In the genomic region with DNA sequence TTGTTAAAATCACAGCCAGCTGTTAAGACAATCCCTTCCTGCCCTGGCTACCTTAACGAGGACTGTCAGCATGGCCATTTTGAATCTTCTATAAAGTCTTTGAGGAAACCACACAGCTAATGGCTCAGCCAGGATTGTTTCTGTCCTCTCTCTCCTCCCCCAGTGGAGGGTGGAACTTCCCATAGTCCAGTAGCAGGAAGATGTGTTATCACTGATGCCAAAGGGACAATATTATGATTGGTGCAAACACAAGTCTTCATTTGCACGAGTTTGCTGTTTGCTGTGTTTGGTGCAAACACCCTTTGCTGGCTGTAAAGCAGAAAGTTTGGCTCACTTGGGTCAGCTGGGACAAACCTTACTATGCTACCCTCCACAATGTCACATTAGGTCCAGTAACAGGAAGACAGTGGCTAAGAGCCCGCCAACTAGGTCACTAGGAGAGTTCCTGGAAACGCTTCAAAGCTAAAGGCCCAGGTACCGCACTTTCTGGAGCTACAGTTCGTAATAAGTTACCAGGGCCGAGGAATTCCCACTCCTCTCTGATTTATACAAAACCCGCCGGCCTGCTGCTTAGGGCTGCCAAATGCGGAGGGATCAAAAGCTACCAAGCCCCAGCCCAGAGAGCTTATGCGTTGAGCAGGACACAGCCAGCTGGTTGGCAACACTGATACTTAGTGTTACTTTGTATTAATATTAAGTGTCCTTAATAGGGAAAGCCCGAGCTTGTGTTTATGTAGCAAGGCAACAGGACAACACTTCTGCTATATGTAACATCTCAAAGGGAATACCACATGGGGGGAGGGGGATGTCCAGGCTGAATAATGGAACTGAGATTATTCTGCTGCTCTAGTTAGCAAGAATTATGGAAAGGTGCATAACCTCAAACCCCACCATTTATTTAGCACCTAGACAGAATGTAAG, we compare ENCODE assay signal across 8 mouse cellular contexts. TPM values are rescaled to one million over a fixed set of nuclear protein-coding genes. Genes with fewer than 3 reads are reported as not detected.
A peak's percentile ranks its signal among the peaks of the same experiment; 100 is the strongest.
DNase-seq lines count a peak whose midpoint lies in the region; ATAC-seq and TF ChIP-seq lines count a peak whose summit lies in the region.

No protein-coding gene starts in this region.

- no peak for TF ChIP-seq CTCF in bone marrow, adult 2 months (IDR thresholded peaks at IDR 0.05; ENCODE audit: control insufficient read depth, insufficient read depth, low read length)

- H3K9ac ChIP-seq in hindbrain, embryonic 11.5 days (ENCODE audit: low read depth, low read length), result peak overlapping the region; percentile 58
- peak overlapping the region; percentile 97 for H3K9ac ChIP-seq in liver, embryonic 13.5 days

- ATAC-seq in hindbrain, embryonic 11.5 days (ENCODE audit: low FRiP score), result no peak; the same call in 1 of the 2 replicates
- ATAC-seq in liver, embryonic 13.5 days (ENCODE audit: low read depth), result no peak

- intact Hi-C loops in heart, postnatal 36 days (cut with DNase I), result loop anchor here (10.0 kb wide), 1 partner anchor 346 kb away; a partner anchor contains a TSS
- intact Hi-C loops in left cerebral cortex, postnatal 14 days (cut with DNase I), result no loop called here

- peak overlapping the region; percentile 100 for H3K27ac ChIP-seq in heart, embryonic 10.5 days
- H3K27ac ChIP-seq in bone marrow, adult 2 months (ENCODE audit: control insufficient read depth, insufficient read depth, low read depth, low read length, poor library complexity), result peak overlapping the region; percentile 98; the same call in 1 of the 2 replicates
- H3K27ac ChIP-seq in hindbrain, embryonic 11.5 days (ENCODE audit: low read depth, low read length), result peak overlapping the region; percentile 98
- H3K27ac ChIP-seq in liver, embryonic 13.5 days, result peak overlapping the region; percentile 95

- WGBS in heart, embryonic 10.5 days, result 31% methylated on average over 12 of the region's 12 CpGs
- 49% methylated on average over 12 of the region's 12 CpGs for WGBS in bone marrow, adult 2 months
- WGBS in hindbrain, embryonic 11.5 days, result 34% methylated on average over 12 of the region's 12 CpGs
- WGBS in liver, embryonic 13.5 days (ENCODE audit: insufficient replicate concordance), result 34% methylated on average over 12 of the region's 12 CpGs

- peaks cover 28% of the 10 kb centered on the region for H3K36me3 ChIP-seq in heart, embryonic 10.5 days
- H3K36me3 ChIP-seq in hindbrain, embryonic 11.5 days (ENCODE audit: control insufficient read depth, insufficient read depth, low read length), result peaks cover 18% of the 10 kb centered on the region
- H3K36me3 ChIP-seq in liver, embryonic 13.5 days, result peaks cover 28% of the 10 kb centered on the region

- H3K4me1 ChIP-seq in heart, embryonic 10.5 days, result peaks cover 46% of the 10 kb centered on the region
- H3K4me1 ChIP-seq in bone marrow, adult 2 months (ENCODE audit: control insufficient read depth, insufficient read depth, low read length), result peaks cover 5% of the 10 kb centered on the region; the same call in 1 of the 2 replicates
- peaks cover 23% of the 10 kb centered on the region for H3K4me1 ChIP-seq in hindbrain, embryonic 11.5 days (replicated peaks; ENCODE audit: control insufficient read depth, insufficient read depth, low read length)
- H3K4me1 ChIP-seq in liver, embryonic 13.5 days (replicated peaks), result peaks cover 52% of the 10 kb centered on the region

- DNase-seq in heart, embryonic 10.5 days (ENCODE audit: low spot score), result no peak
- no peak for DNase-seq in heart, postnatal 36 days
- DNase-seq in hindbrain, embryonic 11.5 days (ENCODE audit: low spot score), result no peak
- DNase-seq in liver, embryonic 13.5 days, result no peak
- no peak for DNase-seq in retina, postnatal 1 day
- no peak for DNase-seq in left cerebral cortex, postnatal 14 days (ENCODE audit: low spot score in 2 of 2)
- DNase-seq in layer of hippocampus, adult 9-11 months, result no peak

- no peaks in the 10 kb centered on the region for H3K9me3 ChIP-seq in heart, embryonic 10.5 days
- H3K9me3 ChIP-seq in hindbrain, embryonic 11.5 days (ENCODE audit: control insufficient read depth, low read length), result no peaks in the 10 kb centered on the region
- H3K9me3 ChIP-seq in liver, embryonic 13.5 days (replicated peaks), result no peaks in the 10 kb centered on the region

- H3K4me3 ChIP-seq in heart, embryonic 10.5 days, result peak overlapping the region; percentile 76
- H3K4me3 ChIP-seq in bone marrow, adult 2 months (replicated peaks; ENCODE audit: control insufficient read depth, low read depth, low read length), result peak overlapping the region; percentile 67
- peak overlapping the region; percentile 97 for H3K4me3 ChIP-seq in hindbrain, embryonic 11.5 days (ENCODE audit: low read depth, low read length)
- peak overlapping the region; percentile 92 for H3K4me3 ChIP-seq in liver, embryonic 13.5 days (replicated peaks)

- peak overlapping the region; percentile 71 for H3K4me2 ChIP-seq in hindbrain, embryonic 11.5 days (replicated peaks; ENCODE audit: low read depth, low read length)
- H3K4me2 ChIP-seq in liver, embryonic 13.5 days, result peak overlapping the region; percentile 97

- no peak for TF ChIP-seq POLR2A in bone marrow, adult 2 months (IDR thresholded peaks at IDR 0.05; ENCODE audit: borderline replicate concordance, control insufficient read depth, low read depth, low read length)

- no peaks in the 10 kb centered on the region for H3K27me3 ChIP-seq in heart, embryonic 10.5 days (ENCODE audit: insufficient read depth, poor library complexity, severe bottlenecking)
- no peaks in the 10 kb centered on the region for H3K27me3 ChIP-seq in hindbrain, embryonic 11.5 days (ENCODE audit: control insufficient read depth, insufficient read depth, low read length)
- no peaks in the 10 kb centered on the region for H3K27me3 ChIP-seq in liver, embryonic 13.5 days

RNA-seq across cellular contexts. Expression of a gene that starts 0.9 kb away (rescaled TPM):
- polyA plus RNA-seq in heart, embryonic 10.5 days (2016; fragmentation: Nextera tagmentation; extraction: Ambion mirVana), result 367 and 489 TPM in 2 replicates
- 10 to 100 TPM; 83.3 to 97.3 TPM for total RNA-seq in heart, postnatal 36 days (2021)
- 275 and 374 TPM in 2 replicates for polyA plus RNA-seq in bone marrow, adult 2 months (2011; ENCODE audit: insufficient read depth, insufficient read length, low replicate concordance, missing spikeins)
- polyA plus RNA-seq in hindbrain, embryonic 11.5 days (2014; fragmentation: Nextera tagmentation; extraction: Ambion mirVana), result 633 and 640 TPM in 2 replicates
- 208 and 220 TPM in 2 replicates for polyA plus RNA-seq in liver, embryonic 13.5 days (2015; fragmentation: Nextera tagmentation; extraction: Ambion mirVana)
- 100 to 1,000 TPM; 221 to 230 TPM for total RNA-seq in left cerebral cortex, postnatal 14 days (2021)

RNA-seq across cellular contexts. Expression of a gene that starts 5.1 kb away (rescaled TPM):
- 8.4 and 10.4 TPM in 2 replicates for polyA plus RNA-seq in heart, embryonic 10.5 days (2016; fragmentation: Nextera tagmentation; extraction: Ambion mirVana)
- total RNA-seq in heart, postnatal 36 days (2021), result 1 to 10 TPM; 8.0 to 8.5 TPM
- 9.9 and 24.9 TPM in 2 replicates for polyA plus RNA-seq in bone marrow, adult 2 months (2011; ENCODE audit: insufficient read depth, insufficient read length, low replicate concordance, missing spikeins)
- 2.3 and 3.7 TPM in 2 replicates for polyA plus RNA-seq in hindbrain, embryonic 11.5 days (2014; fragmentation: Nextera tagmentation; extraction: Ambion mirVana)
- 3.9 and 4.4 TPM in 2 replicates for polyA plus RNA-seq in liver, embryonic 13.5 days (2015; fragmentation: Nextera tagmentation; extraction: Ambion mirVana)
- total RNA-seq in left cerebral cortex, postnatal 14 days (2021), result 10 to 100 TPM; 12.2 to 14.3 TPM

RNA-seq across cellular contexts. Expression of a gene that starts 7.2 kb away (rescaled TPM):
- 6.5 and 10.1 TPM in 2 replicates for polyA plus RNA-seq in heart, embryonic 10.5 days (2016; fragmentation: Nextera tagmentation; extraction: Ambion mirVana)
- 1 to 10 TPM; 2.0 to 2.6 TPM for total RNA-seq in heart, postnatal 36 days (2021)
- 4.1 and 9.9 TPM in 2 replicates for polyA plus RNA-seq in bone marrow, adult 2 months (2011; ENCODE audit: insufficient read depth, insufficient read length, low replicate concordance, missing spikeins)
- polyA plus RNA-seq in hindbrain, embryonic 11.5 days (2014; fragmentation: Nextera tagmentation; extraction: Ambion mirVana), result 14.7 and 16.8 TPM in 2 replicates
- polyA plus RNA-seq in liver, embryonic 13.5 days (2015; fragmentation: Nextera tagmentation; extraction: Ambion mirVana), result 0.76 and 1.3 TPM in 2 replicates
- total RNA-seq in left cerebral cortex, postnatal 14 days (2021), result 100 to 1,000 TPM; 454 to 455 TPM

RNA-seq across cellular contexts. Expression of a gene that starts 20.0 kb away (rescaled TPM):
- polyA plus RNA-seq in heart, embryonic 10.5 days (2016; fragmentation: Nextera tagmentation; extraction: Ambion mirVana), result 0.30 TPM in 1 of 2 replicates, not detected in the other
- not detected for total RNA-seq in heart, postnatal 36 days (2021)
- not detected in 2 replicates for polyA plus RNA-seq in bone marrow, adult 2 months (2011; ENCODE audit: insufficient read depth, insufficient read length, low replicate concordance, missing spikeins)
- 0.36 and 0.43 TPM in 2 replicates for polyA plus RNA-seq in hindbrain, embryonic 11.5 days (2014; fragmentation: Nextera tagmentation; extraction: Ambion mirVana)
- 0.36 TPM in 1 of 2 replicates, not detected in the other for polyA plus RNA-seq in liver, embryonic 13.5 days (2015; fragmentation: Nextera tagmentation; extraction: Ambion mirVana)
- total RNA-seq in left cerebral cortex, postnatal 14 days (2021), result not detected

RNA-seq across cellular contexts. Expression of a gene that starts 21.9 kb away (rescaled TPM):
- 22.5 and 25.0 TPM in 2 replicates for polyA plus RNA-seq in heart, embryonic 10.5 days (2016; fragmentation: Nextera tagmentation; extraction: Ambion mirVana)
- total RNA-seq in heart, postnatal 36 days (2021), result 100 to 1,000 TPM in 1 of 2 experiments, 10 to 100 TPM in 1; 87.6 to 133 TPM
- 399 and 727 TPM in 2 replicates for polyA plus RNA-seq in bone marrow, adult 2 months (2011; ENCODE audit: insufficient read depth, insufficient read length, low replicate concordance, missing spikeins)
- polyA plus RNA-seq in hindbrain, embryonic 11.5 days (2014; fragmentation: Nextera tagmentation; extraction: Ambion mirVana), result 42.9 and 43.2 TPM in 2 replicates
- 74.5 and 77.7 TPM in 2 replicates for polyA plus RNA-seq in liver, embryonic 13.5 days (2015; fragmentation: Nextera tagmentation; extraction: Ambion mirVana)
- 10 to 100 TPM; 18.1 to 18.5 TPM for total RNA-seq in left cerebral cortex, postnatal 14 days (2021)
